Mouse (Mus musculus) liver, embryonic 16.5 days (tissue): ENCODE results near the gene Bptf. TPM values are rescaled to one million over a fixed set of nuclear protein-coding genes. Genes with fewer than 3 reads are reported as not detected.
A peak's percentile ranks its signal among the peaks of the same experiment; 100 is the strongest.
"Not testable (repeated sequence)": the region's sequence is repeated elsewhere in the genome, so short reads cannot be mapped to it uniquely, and the experiment has no call there.

ENCODE experiments used
- ATAC-seq: fragments of 200-750 bp; cut with Nextera tagmentation; 2 replicates; pipeline ENCODE4 v1.8.0; 2017; ENCODE audit warnings: low read depth, mild to moderate bottlenecking, moderate number of reproducible peaks, moderate library complexity
- H3K27ac ChIP-seq: fragments of 300-500 bp; sonication (generic); 2 replicates; pipeline ENCODE4 v1.5.1; 2014; ENCODE audit warnings: mild to moderate bottlenecking, low read length
- H3K27me3 ChIP-seq: fragments of 300-500 bp; sonication (generic); 2 replicates; pipeline ENCODE4 v1.6.1; 2014; ENCODE audit warnings: low read depth, low read length, mixed read lengths; ENCODE audit not compliant: control insufficient read depth, insufficient read depth
- H3K36me3 ChIP-seq: fragments of 300-500 bp; sonication (generic); 2 replicates; pipeline ENCODE4 v1.6.1; 2014; ENCODE audit warnings: mild to moderate bottlenecking; ENCODE audit not compliant: control insufficient read depth, insufficient read depth
- H3K4me1 ChIP-seq: fragments of 300-500 bp; sonication (generic); 2 replicates; pipeline ENCODE4 v1.6.1; 2014; ENCODE audit warnings: low read depth, low read length, mixed read lengths; ENCODE audit not compliant: control insufficient read depth
- H3K4me2 ChIP-seq: fragments of 300-500 bp; sonication (generic); 2 replicates; pipeline ENCODE4 v1.6.1; 2014; ENCODE audit warnings: low read depth, low read length, mixed read lengths
- H3K4me3 ChIP-seq: fragments of 300-500 bp; sonication (generic); 2 replicates; pipeline ENCODE4 v1.5.1; 2014; ENCODE audit warnings: low read depth, mild to moderate bottlenecking, low read length
- H3K9ac ChIP-seq: fragments of 300-500 bp; sonication (generic); 2 replicates; pipeline ENCODE4 v1.6.1; 2014; ENCODE audit warnings: low read depth, low read length
- H3K9me3 ChIP-seq: fragments of 300-500 bp; sonication (generic); replicated peaks from 2 replicates; pipeline ENCODE4 v1.6.1; 2016; ENCODE audit warnings: low read length; ENCODE audit not compliant: control insufficient read depth
- WGBS: fragments of 180-500 bp; shearing (Covaris S2); extraction: QIAGEN DNeasy Blood & Tissue Kit; methylation state at CpG from one replicate; pipeline ENCODE4 v1.1.7; 2014; ENCODE audit not compliant: insufficient replicate concordance; 5-methylcytosine and 5-hydroxymethylcytosine counted together
- polyA plus RNA-seq: library from polyadenylated mRNA; unstranded; fragments of >200 nt; fragmentation: Nextera tagmentation; extraction: Ambion mirVana; gene quantifications from 2 replicates; pipeline ENCODE4 v1.2.1, GENCODE M21; 2015

The Bptf gene
- polyA plus RNA-seq, 1 experiment from 2014 or later, result 8.0 TPM

DNA sequence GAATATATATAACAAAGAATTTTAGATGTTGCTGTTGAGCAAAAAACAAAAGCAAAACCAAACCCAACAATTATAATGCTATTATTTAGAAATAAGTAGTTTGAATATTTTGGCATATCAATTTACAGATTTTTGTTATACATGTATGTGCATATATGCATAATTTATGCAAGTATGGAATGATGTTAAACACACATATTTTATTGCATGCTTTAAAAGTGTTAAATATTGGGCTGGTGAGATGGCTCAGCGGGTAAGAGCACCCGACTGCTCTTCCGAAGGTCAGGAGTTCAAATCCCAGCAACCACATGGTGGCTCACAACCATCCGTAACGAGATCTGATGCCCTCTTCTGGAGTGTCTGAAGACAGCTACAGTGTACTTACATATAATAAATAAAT is 112.2 kb downstream of the Bptf start:
- not testable (repeated sequence) for H3K4me2 ChIP-seq, H3K9me3 ChIP-seq, ATAC-seq, H3K4me3 ChIP-seq, H3K36me3 ChIP-seq, H3K4me1 ChIP-seq, H3K27ac ChIP-seq, H3K9ac ChIP-seq
- peaks cover 12% of the 10 kb centered on the region for H3K27me3 ChIP-seq
- 75% methylated on average over 3 of the region's 5 CpGs for WGBS

DNA sequence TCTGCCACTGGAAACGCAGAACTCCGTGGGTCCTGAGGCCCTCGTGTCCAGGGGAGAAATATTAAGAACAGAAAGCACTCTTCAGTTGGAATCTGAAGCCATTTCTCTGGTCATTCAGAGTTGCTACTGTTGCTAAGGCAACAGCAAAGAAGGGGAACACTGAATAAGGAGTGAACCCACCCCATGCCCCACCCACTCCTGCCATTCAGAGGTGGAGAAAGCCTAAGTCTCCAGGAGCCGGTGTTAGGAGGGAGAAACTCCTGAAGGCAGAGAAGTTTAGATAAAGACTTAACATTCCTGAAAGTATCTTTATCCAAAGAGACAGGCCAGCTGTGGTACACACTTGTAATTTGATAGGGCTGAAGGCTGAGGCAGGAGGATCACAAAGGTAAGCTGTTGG is 112.6 kb downstream of the Bptf start:
- H3K9me3 ChIP-seq, result no peaks in the 10 kb centered on the region; the same call in 1 of the 2 replicates
- no peak overlapping the region for H3K9ac ChIP-seq
- no peak overlapping the region for H3K27ac ChIP-seq
- H3K4me1 ChIP-seq, result peaks cover 3% of the 10 kb centered on the region
- ATAC-seq, result no peak
- no peak overlapping the region for H3K4me2 ChIP-seq
- WGBS, result 75% methylated on average over 4 of the region's 4 CpGs
- peaks cover 8% of the 10 kb centered on the region for H3K27me3 ChIP-seq
- no peaks in the 10 kb centered on the region for H3K36me3 ChIP-seq
- no peak overlapping the region for H3K4me3 ChIP-seq

- Histone ChIP-seq H3K9me3 (no peaks in the 10 kb centered on the region; the same call in 1 of the 2 replicates), H3K4me2 (no peak overlapping the region), H3K4me3 (no peak overlapping the region), H3K9ac (no peak overlapping the region), H3K36me3 (no peaks in the 10 kb centered on the region), H3K4me1 (peaks cover 3% of the 10 kb centered on the region), H3K27ac (no peak overlapping the region), H3K27me3 (peaks cover 4% of the 10 kb centered on the region)
- no peak for ATAC-seq
- 23% methylated on average over 8 of the region's 8 CpGs for WGBS
Observed at GRCm38 (mm10) chr11:107018606-107019005, 113.3 kb downstream of the Bptf start.

DNA sequence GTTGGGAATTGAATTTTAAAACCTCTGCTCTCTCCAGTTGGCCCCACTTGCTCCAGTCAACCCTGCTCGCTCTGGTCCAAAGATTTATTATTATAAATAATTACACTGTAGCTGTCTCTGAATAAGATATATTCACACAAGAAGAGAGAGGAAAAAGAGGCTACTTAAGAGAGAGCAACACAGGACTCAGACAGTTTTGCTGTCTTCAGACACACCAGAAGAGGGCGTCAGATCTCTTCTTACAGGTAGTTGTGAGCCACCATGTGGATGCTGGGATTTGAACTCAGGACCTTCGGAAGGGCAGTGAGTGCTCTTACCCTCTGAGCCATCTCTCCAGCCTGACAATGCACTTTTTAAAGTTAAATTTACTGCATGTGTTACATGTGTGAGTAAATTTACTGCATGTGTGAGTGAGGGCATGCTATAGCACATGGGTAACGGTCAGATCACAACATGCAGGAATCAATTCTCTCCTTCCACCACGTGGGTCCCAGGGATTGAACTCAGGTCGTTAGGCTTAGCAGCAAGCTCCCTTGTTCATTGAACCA is 114.5 kb downstream of the Bptf start:
- Histone ChIP-seq H3K27ac (no peak overlapping the region), H3K9me3 (no peaks in the 10 kb centered on the region; the same call in 1 of the 2 replicates), H3K36me3 (no peaks in the 10 kb centered on the region), H3K4me3 (no peak overlapping the region), H3K4me1 (peaks cover 3% of the 10 kb centered on the region), H3K9ac (no peak overlapping the region), H3K4me2 (no peak overlapping the region), H3K27me3 (no peaks in the 10 kb centered on the region)
- 42% methylated on average over 6 of the region's 6 CpGs for WGBS
- ATAC-seq, result no peak

- Histone ChIP-seq H3K4me1 (peaks cover 3% of the 10 kb centered on the region), H3K9ac (no peak overlapping the region), H3K27me3 (no peaks in the 10 kb centered on the region), H3K36me3 (no peaks in the 10 kb centered on the region), H3K27ac (no peak overlapping the region), H3K9me3 (no peaks in the 10 kb centered on the region; the same call in 1 of the 2 replicates), H3K4me3 (no peak overlapping the region), H3K4me2 (no peak overlapping the region)
- 54% methylated on average over 1 of the region's 1 CpGs for WGBS
- no peak for ATAC-seq
Observed at GRCm38 (mm10) chr11:107016893-107017292, 115.0 kb downstream of the Bptf start.

- H3K4me3 ChIP-seq, H3K9me3 ChIP-seq, H3K9ac ChIP-seq, H3K27ac ChIP-seq, ATAC-seq, H3K4me2 ChIP-seq, H3K27me3 ChIP-seq, H3K36me3 ChIP-seq: not testable (repeated sequence)
- H3K4me1 ChIP-seq, result peaks cover 12% of the 10 kb centered on the region
- 63% methylated on average over 11 of the region's 11 CpGs for whole genome bisulfite sequencing
Observed at GRCm38 (mm10) chr11:107015535-107016187, 116.3 kb downstream of the Bptf start.

DNA sequence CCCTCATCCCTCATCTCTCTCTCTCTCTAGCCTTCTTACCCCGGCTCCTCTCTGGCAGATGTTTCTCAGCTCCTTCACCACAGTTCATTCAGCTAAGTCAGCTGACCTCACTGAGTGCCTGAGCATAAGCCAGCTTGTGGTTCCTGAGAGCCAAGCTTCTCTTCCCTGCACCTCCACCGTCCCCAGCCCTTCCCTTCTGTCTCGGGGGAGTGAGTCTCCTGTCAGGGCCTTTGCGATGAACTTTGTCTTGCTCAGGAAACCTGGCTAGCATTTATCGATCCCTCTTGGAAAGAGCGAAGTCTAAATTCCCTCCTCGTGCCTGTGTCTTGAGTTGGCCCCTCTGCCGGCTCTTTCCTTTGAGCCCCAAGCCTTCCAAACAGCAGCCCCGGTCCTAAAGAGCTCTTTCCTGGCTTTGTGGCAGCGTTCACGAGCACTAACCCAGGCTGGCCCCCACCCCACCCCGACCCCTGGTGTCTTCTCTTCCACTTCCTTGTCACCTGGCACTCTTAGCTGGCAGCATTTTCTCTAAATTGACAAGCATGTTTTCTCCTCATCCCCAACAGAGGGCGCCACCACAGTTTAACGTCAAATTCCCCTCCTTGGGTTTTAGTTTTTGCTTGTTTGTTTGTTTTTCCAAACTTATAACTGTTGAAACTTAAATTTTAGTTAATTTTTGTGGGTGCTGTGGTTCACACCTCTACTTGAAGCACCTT is 117.2 kb downstream of the Bptf start:
- Histone ChIP-seq H3K9me3 (no peaks in the 10 kb centered on the region; the same call in 1 of the 2 replicates), H3K4me3 (0 out of 2 replicates have a peak overlapping the region, but pooled peaks have one; percentile 1), H3K4me2 (peak overlapping the region; percentile 42), H3K4me1 (peaks cover 12% of the 10 kb centered on the region), H3K27ac (no peak overlapping the region), H3K27me3 (no peaks in the 10 kb centered on the region), H3K36me3 (no peaks in the 10 kb centered on the region), H3K9ac (peak overlapping the region; percentile 2; the same call in 1 of the 2 replicates)
- no peak for ATAC-seq
- 29% methylated on average over 14 of the region's 14 CpGs for WGBS

DNA sequence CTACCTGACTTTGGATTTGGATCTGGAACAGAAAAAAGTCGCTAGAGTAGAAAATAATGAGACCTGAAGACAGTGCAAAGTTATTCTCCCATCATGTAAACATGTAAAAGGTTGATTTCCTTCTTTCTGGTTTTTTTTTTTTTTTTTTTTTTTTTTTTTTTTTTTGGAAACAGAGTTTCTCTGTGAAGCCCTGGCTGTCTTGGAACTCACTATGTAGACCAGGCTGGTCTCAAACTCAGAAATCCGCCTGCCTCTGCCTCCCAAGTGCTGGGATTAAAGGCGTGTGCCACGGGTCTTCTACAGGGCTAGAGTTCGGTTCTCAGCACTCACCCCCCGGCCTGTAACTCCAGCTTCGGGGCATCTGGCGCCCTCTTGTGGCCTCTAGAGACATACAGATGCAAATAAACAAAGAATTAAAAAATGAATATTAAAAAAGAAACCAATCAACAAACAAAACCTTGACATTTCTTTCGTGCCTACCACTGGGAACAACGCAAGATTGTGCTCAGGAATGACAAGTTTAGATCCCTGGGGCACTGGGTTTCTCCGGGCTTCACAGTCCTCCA is 117.8 kb downstream of the Bptf start:
- Histone ChIP-seq H3K4me2 (no peak overlapping the region; the same call in 1 of the 2 replicates), H3K9ac (no peak overlapping the region; the same call in 1 of the 2 replicates), H3K27ac (no peak overlapping the region), H3K36me3 (no peaks in the 10 kb centered on the region), H3K27me3 (no peaks in the 10 kb centered on the region), H3K9me3 (no peaks in the 10 kb centered on the region; the same call in 1 of the 2 replicates), H3K4me3 (no peak overlapping the region), H3K4me1 (peaks cover 12% of the 10 kb centered on the region)
- ATAC-seq, result no peak
- 76% methylated on average over 11 of the region's 11 CpGs for WGBS
